Mouse (Mus musculus): ENCODE data around the gene Atp8b4. TPM values are rescaled to one million over a fixed set of nuclear protein-coding genes. Genes with fewer than 3 reads are reported as not detected.
"Not testable (repeated sequence)": the region's sequence is repeated elsewhere in the genome, so short reads cannot be mapped to it uniquely, and the experiment has no call there.

Atp8b4 gene
- total RNA-seq, 1 experiment from 2014 or later = 85.9 TPM

DNA sequence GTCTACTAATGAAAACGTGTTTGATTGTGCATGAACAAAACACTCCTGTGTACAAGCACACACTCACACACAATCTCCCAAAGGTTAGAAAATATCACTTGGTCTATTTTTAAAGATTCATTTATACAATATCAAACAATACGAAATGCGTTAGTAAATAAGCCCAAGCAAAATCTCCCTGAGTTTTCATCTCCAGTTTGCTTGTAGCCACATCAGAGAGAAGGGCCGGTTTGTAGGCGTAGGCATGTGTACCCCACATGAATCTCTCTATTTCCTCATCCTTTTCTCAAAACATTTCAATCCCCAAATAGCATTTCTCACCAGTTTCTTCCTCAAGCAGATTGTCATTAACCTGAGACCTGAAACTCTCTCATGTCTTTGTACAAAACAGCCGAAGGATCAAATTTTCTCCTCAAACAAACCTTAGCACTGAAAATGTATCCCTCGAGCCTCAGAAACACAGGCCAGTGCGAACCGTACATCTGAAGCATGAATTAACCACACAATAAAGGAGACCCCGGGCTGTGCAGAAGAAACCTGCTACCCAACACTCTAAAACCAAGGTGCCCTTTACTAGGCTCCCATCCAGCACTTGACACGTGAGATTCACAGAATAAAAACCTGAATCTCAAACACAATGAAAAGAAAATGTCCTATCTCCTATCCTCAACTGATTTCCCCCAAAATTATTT lies 1.6 kb downstream of the Atp8b4 start:
- no peak for ATAC-seq (replicated peaks; ENCODE audit: low read depth, poor library complexity, severe bottlenecking)

- ATAC-seq (replicated peaks; ENCODE audit: low read depth, poor library complexity, severe bottlenecking) = peak; percentile 34
These were observed 3.6 kb downstream of the Atp8b4 start for GRCm38 (mm10) chr2:126496838-126497237.

- peak; percentile 38; the same call in 1 of the 2 replicates for ATAC-seq (replicated peaks; ENCODE audit: low read depth, poor library complexity, severe bottlenecking)
These were observed 4.4 kb downstream of the Atp8b4 start for GRCm38 (mm10) chr2:126495832-126496695.

GRCm38 (mm10) chr2:126495230-126495629 lies 5.2 kb downstream of the Atp8b4 start:
- ATAC-seq (replicated peaks; ENCODE audit: low read depth, poor library complexity, severe bottlenecking) = no peak

DNA sequence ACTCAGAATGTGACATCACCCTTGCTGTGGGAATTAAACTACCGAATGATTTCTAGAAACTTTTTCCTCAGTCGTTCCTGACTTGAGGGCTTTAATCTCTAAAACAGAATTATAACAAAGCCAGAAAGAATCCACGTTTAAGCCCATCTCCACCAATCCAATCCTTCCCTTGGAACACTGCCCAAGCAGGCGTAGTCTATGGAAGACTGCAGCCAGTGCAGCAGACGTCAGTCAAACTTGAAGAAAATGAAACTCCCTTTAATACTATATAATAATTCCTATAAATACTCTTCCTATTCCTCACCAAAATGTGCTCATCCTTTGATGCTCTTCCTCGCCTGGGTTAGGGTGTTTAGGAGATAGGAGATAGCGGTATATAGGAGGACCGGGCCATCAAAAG lies 7.2 kb downstream of the Atp8b4 start:
- no peak for ATAC-seq (replicated peaks; ENCODE audit: low read depth, poor library complexity, severe bottlenecking)

DNA sequence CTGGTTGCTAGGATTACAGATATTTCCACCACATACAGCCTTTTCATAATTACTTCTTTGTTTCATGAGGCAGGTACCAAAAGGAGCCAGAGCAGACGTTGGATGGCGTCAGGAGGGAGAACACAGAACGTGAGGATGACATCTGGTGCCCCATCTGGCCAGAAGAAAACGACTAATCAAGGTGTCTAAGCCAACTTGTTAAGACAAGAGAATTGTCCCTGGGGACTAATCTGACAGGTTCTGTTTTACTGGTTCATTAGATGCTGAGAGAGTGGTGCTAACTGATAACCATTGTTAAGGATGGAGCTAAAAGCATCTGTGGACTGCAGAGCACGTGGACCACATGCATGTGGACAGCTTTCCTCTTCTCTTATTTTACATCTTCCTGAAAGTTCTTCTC lies 7.8 kb downstream of the Atp8b4 start:
- ATAC-seq (replicated peaks; ENCODE audit: low read depth, poor library complexity, severe bottlenecking) = no peak

DNA sequence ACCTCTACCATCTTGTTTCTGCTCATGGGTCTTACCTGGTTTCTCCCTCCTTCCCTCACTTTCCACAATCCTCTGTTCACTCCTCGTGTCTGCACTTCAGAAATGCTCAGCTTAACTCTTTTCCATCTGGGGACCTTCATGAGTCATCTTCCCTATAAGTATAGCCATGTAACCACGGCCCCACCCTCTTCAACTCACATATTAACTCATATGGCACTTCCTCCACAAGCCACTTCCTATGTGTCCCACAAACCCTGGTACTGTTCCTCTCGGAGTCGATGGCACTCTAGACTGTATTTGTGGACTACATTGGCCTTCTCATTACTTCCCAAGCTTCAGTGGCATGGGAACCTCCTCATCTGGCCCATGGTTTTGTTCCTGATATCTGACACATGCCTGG lies 9.0 kb downstream of the Atp8b4 start:
- peak; percentile 85 for ATAC-seq (replicated peaks; ENCODE audit: low read depth, poor library complexity, severe bottlenecking)

GRCm38 (mm10) chr2:126490573-126490972 lies 9.9 kb downstream of the Atp8b4 start:
- peak; percentile 27; the same call in 1 of the 2 replicates for ATAC-seq (replicated peaks; ENCODE audit: low read depth, poor library complexity, severe bottlenecking)

DNA sequence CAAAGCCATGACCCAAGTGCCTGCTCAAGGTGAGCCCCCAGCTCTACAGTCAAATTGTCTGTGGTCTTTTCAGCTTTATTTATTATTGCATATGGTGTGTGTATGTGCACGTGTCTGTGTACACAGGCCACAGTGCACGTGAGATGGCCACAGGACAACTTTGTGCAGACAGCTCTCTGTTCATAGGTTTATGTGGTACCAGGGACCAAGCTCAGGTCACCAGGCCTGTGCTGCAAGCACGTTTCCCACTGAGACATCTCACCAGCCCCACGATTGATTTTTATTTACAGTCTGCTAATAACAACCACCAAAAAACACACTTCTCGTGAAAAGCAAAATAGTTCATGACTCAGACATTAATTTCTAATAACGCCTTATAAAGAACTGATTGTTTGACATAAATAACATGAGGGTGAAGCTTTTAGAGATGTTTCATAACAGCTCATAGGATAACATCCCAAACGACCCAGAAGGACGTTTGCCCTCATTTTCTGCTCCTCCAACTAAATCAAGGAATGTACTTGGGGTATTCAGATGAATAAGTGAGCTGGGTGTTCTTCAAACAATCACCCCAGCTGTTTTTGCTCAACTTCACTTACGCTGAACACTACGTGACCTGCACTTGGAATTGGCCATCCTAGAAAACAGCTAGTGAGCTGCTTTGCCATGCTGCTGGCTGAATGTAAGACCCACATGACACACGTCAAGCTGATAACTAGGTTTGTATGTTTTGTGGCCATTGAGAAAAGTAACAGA lies 15.0 kb downstream of the Atp8b4 start:
- no peak for ATAC-seq (replicated peaks; ENCODE audit: low read depth, poor library complexity, severe bottlenecking)

GRCm38 (mm10) chr2:126483337-126483736 lies 17.1 kb downstream of the Atp8b4 start:
- 0 out of 2 replicates have a peak, but pooled peaks have one; percentile 25 for ATAC-seq (replicated peaks; ENCODE audit: low read depth, poor library complexity, severe bottlenecking)

GRCm38 (mm10) chr2:126477556-126477955 lies 22.9 kb downstream of the Atp8b4 start:
- ATAC-seq (replicated peaks; ENCODE audit: low read depth, poor library complexity, severe bottlenecking) = peak; percentile 24; the same call in 1 of the 2 replicates

DNA sequence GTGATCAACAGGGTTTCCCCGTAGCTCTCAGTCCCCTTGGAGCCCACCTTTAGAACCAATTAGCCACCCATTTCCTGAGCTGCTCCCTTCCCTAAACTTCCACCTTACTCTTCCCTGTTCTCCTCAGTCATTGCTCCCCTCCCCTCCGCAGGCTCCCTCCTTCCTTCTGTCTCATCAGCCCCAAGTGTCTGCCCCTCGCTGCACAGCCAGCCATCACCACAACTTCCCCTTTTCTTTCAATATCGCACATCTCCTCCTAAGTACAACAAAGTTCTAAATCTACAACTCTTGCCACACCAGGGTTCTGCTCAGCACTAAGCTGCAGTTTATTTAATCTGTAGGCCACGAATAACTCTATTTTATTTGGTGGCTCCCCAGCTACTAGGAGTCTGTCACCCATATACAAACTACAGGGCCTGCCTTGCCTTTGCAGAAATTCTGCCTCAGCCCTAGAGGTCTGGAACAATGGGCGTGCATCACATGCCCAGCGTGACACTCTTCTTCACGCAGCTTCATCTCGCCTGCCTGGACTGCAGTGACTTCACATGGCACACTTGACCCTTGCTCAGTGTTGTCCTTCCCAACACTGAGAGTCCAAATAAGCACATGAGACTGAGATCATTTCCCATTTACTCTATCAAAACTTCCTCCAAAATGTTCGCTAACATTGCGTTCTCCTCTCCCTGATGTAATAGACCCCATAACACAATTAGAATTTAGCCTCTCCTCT lies 24.6 kb downstream of the Atp8b4 start:
- peak; percentile 93 for ATAC-seq (replicated peaks; ENCODE audit: low read depth, poor library complexity, severe bottlenecking)

DNA sequence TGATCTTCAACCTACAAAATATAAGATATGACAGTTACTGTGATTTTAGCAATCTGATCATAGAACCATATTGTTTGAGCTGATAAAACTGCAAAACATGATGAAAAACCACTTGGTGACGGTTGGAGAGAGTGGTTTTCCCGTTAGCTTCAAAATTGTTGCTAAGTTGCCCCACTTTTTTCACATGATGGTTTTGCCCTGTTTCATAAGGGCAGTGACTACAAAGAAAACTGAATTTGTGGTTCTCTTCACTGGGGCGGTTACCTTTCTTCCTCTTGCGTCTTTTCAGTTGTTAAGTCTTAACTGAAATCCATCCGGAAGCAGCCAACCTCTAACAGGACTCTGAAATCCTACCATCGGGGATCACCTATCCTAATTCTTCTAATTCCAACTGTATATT lies 26.5 kb downstream of the Atp8b4 start:
- peak; percentile 33 for ATAC-seq (replicated peaks; ENCODE audit: low read depth, poor library complexity, severe bottlenecking)

DNA sequence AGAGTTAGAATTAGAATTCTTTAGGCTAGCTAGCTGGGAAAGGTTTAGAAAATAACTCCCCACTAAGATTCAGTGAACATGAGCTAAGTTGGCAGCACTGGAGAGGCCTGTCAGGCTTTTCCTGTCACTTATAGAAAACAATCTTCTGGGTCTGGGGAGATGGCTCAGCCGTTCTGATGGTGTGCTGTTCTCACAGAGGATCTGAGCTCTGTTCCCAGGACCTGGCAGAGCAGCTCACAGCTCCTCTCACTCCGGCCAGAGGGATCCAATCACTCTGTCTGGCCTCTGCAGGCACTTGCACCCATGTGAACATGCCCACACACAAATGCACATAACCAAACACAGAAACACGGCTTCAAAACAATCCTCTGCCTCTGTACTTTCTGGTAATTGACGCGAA lies 27.6 kb downstream of the Atp8b4 start:
- no peak for ATAC-seq (replicated peaks; ENCODE audit: low read depth, poor library complexity, severe bottlenecking)

DNA sequence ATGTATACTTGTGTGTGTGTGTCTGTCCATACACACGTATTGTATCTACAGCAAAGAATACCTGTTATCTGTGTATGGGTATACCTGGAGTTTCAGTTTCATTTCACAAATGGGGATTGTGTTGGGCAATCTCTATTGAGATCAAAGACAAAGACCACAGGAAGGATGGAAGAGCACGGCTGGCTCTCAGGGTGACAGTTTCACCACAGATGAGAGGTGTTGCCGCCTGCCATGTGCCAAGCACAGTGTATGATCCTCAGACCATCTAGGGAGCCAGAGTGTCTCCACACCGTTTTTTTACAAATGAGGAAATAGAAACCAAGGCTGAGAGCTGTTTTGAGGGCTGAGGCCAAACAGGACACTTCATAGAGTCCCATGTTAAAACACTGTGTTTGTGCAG lies 32.7 kb downstream of the Atp8b4 start:
- ATAC-seq (replicated peaks; ENCODE audit: low read depth, poor library complexity, severe bottlenecking) = peak; percentile 51

DNA sequence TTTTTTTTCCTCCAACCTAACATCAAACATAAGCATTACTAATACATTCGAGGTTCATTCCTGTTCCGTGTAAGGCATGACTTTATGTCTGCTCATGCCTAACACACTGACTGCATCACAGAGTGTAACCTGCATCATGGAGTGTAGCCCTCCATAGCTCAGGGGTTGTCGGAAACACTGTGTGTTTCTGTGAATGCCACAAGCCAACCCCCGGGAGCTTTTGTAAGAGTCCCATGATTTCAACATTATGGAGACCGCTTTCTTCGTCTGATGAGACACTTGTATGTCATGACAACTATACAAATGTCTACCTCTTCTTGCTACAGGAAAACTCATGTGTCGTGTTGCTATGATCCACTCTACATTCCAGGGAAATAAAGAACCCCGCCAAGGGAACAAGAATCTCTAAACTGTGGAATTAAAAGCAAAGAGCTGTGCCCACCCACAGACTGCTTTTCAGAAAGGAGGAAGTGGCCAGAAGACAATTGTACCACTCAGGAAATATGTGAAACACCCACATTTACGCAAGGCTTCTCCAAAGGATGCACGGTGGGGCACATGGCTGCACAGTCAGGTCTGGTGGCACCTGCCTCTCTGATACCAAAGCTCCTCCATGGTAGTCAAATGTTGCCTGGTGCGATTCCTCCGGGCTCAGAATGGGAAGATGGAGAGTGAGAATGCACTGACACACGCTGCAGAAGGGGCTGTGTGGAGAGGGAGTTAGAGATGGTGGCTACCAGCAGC lies 33.9 kb downstream of the Atp8b4 start:
- ATAC-seq (replicated peaks; ENCODE audit: low read depth, poor library complexity, severe bottlenecking) = peak; percentile 81

DNA sequence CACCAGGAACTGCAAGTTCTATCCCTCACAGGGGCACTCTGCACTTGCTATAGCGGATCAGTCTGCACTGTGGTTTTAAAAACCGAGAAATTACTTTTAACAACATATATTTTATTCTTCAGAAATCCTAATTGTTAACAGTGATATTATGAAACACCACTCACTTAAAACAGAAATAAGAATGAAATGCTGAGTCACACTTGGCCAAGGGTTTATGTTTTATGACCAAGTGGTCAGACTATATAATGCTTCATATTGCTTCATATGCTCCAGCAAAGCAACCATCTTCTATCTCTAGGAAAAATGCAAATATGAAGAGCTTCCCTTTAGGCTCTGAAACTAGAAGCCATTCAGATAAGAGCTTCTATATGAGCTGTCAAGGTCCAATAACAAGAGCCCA lies 41.8 kb downstream of the Atp8b4 start:
- ATAC-seq (replicated peaks; ENCODE audit: low read depth, poor library complexity, severe bottlenecking) = no peak

- not testable (repeated sequence) for ATAC-seq (replicated peaks; ENCODE audit: low read depth, poor library complexity, severe bottlenecking)
These were observed 42.7 kb downstream of the Atp8b4 start for GRCm38 (mm10) chr2:126457759-126458158.

DNA sequence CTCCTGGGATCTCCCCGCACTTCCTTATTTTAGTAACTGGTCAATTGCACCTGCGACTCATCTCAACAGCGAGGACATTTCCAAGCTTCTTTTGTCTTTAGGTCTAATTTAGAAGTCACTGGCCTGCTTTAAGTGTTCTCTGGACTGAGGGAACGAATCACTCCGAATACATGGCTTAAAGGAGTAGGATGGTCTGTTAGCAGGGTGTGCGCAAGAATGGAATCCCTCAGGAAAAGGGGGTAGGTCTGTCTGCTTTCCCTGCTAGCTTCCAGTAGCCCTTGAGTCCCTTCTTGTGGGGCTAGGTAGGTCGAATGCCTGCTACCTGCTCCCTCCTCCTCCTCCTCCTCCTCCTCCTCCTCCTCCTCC lies 49.6 kb downstream of the Atp8b4 start:
- ATAC-seq (replicated peaks; ENCODE audit: low read depth, poor library complexity, severe bottlenecking) = no peak

Measured in common myeloid progenitor, adult 5-6 weeks (primary cell).